Mouse (Mus musculus) kidney, adult 2 months (tissue): Measurements from ENCODE around the gene Nek10.

ENCODE experiments used
- CTCF ChIP-seq: fragments of 200-500 bp; conservative IDR thresholded peaks from 2 replicates; pipeline ENCODE4 v1.5.1; 2011; ENCODE audit warnings: low read depth, mild to moderate bottlenecking, control low read depth, low read length, moderate library complexity, mixed read lengths; ENCODE audit not compliant: insufficient read depth, insufficient read length
- POLR2A ChIP-seq: fragments of 200-500 bp; IDR thresholded peaks from one replicate; pipeline ENCODE4 v1.6.1; 2011; ENCODE audit warnings: low read depth, low read length, control low read depth

DNA sequence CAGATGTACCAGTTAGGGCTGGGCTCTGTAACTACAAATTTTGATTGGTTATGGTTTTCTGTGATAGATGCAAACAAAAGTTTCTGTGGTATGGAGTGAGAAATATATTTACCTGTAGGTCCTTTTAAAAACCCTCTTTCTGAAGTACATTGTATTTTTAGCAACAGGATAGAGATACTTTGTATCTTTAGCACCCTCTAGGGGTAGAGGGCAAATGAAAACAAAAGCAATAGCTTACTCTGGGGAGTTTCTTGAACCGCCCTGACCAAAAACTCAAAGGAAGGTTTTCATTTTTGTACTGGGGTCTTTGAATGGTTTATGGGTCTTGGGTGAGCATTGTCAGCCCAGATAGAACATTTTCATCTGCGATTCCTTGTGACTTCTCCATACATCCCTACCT, 188.4 kb downstream of the Nek10 start:
- TF ChIP-seq CTCF (no peak), POLR2A (no peak)
